Mouse (Mus musculus) megakaryocyte, embryonic 14.5 days (primary cell): Measurements from ENCODE around the gene Garnl3. TPM values are rescaled to one million over a fixed set of nuclear protein-coding genes. Genes with fewer than 3 reads are reported as not detected.
A peak's percentile ranks its signal among the peaks of the same experiment; 100 is the strongest.

Experiments used
- H3K27me3 ChIP-seq: replicated peaks from 2 replicates; pipeline ENCODE3; 2012; ENCODE audit warnings: inconsistent platforms
- H3K36me3 ChIP-seq: replicated peaks from 2 replicates; pipeline ENCODE3; 2012; ENCODE audit warnings: low read length, inconsistent platforms, mixed read lengths
- H3K4me1 ChIP-seq: 2 replicates; pipeline ENCODE4 v1.6.1; 2012; ENCODE audit warnings: inconsistent platforms
- H3K4me3 ChIP-seq: replicated peaks from 2 replicates; pipeline ENCODE3; 2012; ENCODE audit warnings: moderate library complexity, mild to moderate bottlenecking, inconsistent platforms
- H3K9me3 ChIP-seq: 2 replicates; pipeline ENCODE4 v1.6.1; 2012; ENCODE audit warnings: inconsistent platforms
- FLI1 ChIP-seq: IDR thresholded peaks from 2 replicates; pipeline ENCODE4 v1.6.1; 2012; ENCODE audit warnings: low read length, inconsistent platforms, mixed read lengths
- GATA1 ChIP-seq: IDR thresholded peaks from 3 replicates; pipeline ENCODE4 v1.6.1; 2012; ENCODE audit warnings: mixed read lengths, low read length, inconsistent platforms, borderline replicate concordance
- polyA plus RNA-seq: library from polyadenylated mRNA; stranded (reverse); fragments of >175 nt; gene quantifications from 2 replicates; pipeline ENCODE4 v1.2.3, GENCODE M21; 2012; ENCODE audit warnings: low replicate concordance; ENCODE audit not compliant: insufficient read depth

Gene Garnl3
- polyA plus RNA-seq, 1 experiment: 0.06 TPM

- Histone ChIP-seq H3K4me1 (peaks cover 30% of the 10 kb centered on the region), H3K36me3 (peaks cover 3% of the 10 kb centered on the region), H3K4me3 (peak within 1 kb of the TSS; percentile 95), H3K27me3 (peaks cover 24% of the 10 kb centered on the region), H3K9me3 (no peaks in the 10 kb centered on the region)
- no peak for TF ChIP-seq FLI1
- no peak for TF ChIP-seq GATA1
These were observed 149.7 kb downstream of the Garnl3 start, which contains the start of gene Slc2a8 for GRCm38 (mm10) chr2:32981725-32982271. Gene Slc2a8 (minus strand): TSS chr2:32982083.

GRCm38 (mm10) chr2:32981281-32981680 is 150.2 kb downstream of the Garnl3 start:
- Histone ChIP-seq H3K9me3 (no peaks in the 10 kb centered on the region), H3K4me3 (peak overlapping the region; percentile 95), H3K27me3 (peaks cover 19% of the 10 kb centered on the region), H3K36me3 (peaks cover 6% of the 10 kb centered on the region), H3K4me1 (peaks cover 30% of the 10 kb centered on the region)
- TF ChIP-seq FLI1: no peak
- TF ChIP-seq GATA1: no peak

- H3K4me1 ChIP-seq: peaks cover 39% of the 10 kb centered on the region
- TF ChIP-seq FLI1 (no peak), GATA1 (no peak)
These were observed 151.8 kb downstream of the Garnl3 start for GRCm38 (mm10) chr2:32979675-32980074.

GRCm38 (mm10) chr2:32978675-32979074 is 152.8 kb downstream of the Garnl3 start:
- Histone ChIP-seq H3K4me1 (peaks cover 37% of the 10 kb centered on the region), H3K4me3 (no peak overlapping the region), H3K27me3 (peaks cover 7% of the 10 kb centered on the region), H3K36me3 (peaks cover 32% of the 10 kb centered on the region), H3K9me3 (no peaks in the 10 kb centered on the region)
- TF ChIP-seq GATA1 (no peak), FLI1 (no peak)

More at GRCm38 (mm10) chr2:32979675-32980074, 151.8 kb downstream of the Garnl3 start:
- Histone ChIP-seq H3K4me3 (no peak overlapping the region), H3K9me3 (no peaks in the 10 kb centered on the region), H3K36me3 (peaks cover 22% of the 10 kb centered on the region), H3K27me3 (peaks cover 13% of the 10 kb centered on the region)

GRCm38 (mm10) chr2:32977114-32977513 is 154.3 kb downstream of the Garnl3 start:
- no peak overlapping the region for H3K4me3 ChIP-seq
- H3K9me3 ChIP-seq: no peaks in the 10 kb centered on the region
- H3K4me1 ChIP-seq: peaks cover 27% of the 10 kb centered on the region

GRCm38 (mm10) chr2:32974216-32974615 is 157.2 kb downstream of the Garnl3 start:
- Histone ChIP-seq H3K4me3 (no peak overlapping the region), H3K9me3 (no peaks in the 10 kb centered on the region), H3K27me3 (no peaks in the 10 kb centered on the region), H3K36me3 (peaks cover 46% of the 10 kb centered on the region), H3K4me1 (peaks cover 31% of the 10 kb centered on the region)
- TF ChIP-seq GATA1 (no peak), FLI1 (no peak)

More at GRCm38 (mm10) chr2:32977114-32977513, 154.3 kb downstream of the Garnl3 start:
- no peak for TF ChIP-seq FLI1
- no peak for TF ChIP-seq GATA1
- peaks cover 46% of the 10 kb centered on the region for H3K36me3 ChIP-seq
- peaks cover 5% of the 10 kb centered on the region for H3K27me3 ChIP-seq

GRCm38 (mm10) chr2:32971235-32971634 is 160.2 kb downstream of the Garnl3 start:
- Histone ChIP-seq H3K9me3 (no peaks in the 10 kb centered on the region), H3K36me3 (peaks cover 39% of the 10 kb centered on the region), H3K27me3 (no peaks in the 10 kb centered on the region), H3K4me3 (no peak overlapping the region), H3K4me1 (peaks cover 53% of the 10 kb centered on the region)
- TF ChIP-seq GATA1 (no peak), FLI1 (no peak)

- Histone ChIP-seq H3K4me1 (peaks cover 59% of the 10 kb centered on the region), H3K9me3 (no peaks in the 10 kb centered on the region), H3K36me3 (peaks cover 28% of the 10 kb centered on the region), H3K27me3 (no peaks in the 10 kb centered on the region), H3K4me3 (peak overlapping the region; percentile 31)
- no peak for TF ChIP-seq GATA1
- TF ChIP-seq FLI1: no peak
These were observed 162.1 kb downstream of the Garnl3 start for GRCm38 (mm10) chr2:32969326-32969725.

- H3K36me3 ChIP-seq: peaks cover 28% of the 10 kb centered on the region
- no peak for TF ChIP-seq FLI1
- no peak for TF ChIP-seq GATA1
- no peaks in the 10 kb centered on the region for H3K9me3 ChIP-seq
- H3K27me3 ChIP-seq: no peaks in the 10 kb centered on the region
- H3K4me1 ChIP-seq: peaks cover 71% of the 10 kb centered on the region
- peak overlapping the region; percentile 94 for H3K4me3 ChIP-seq
These were observed 163.3 kb downstream of the Garnl3 start for GRCm38 (mm10) chr2:32968024-32968614.

GRCm38 (mm10) chr2:32966689-32967631 is 164.5 kb downstream of the Garnl3 start:
- Histone ChIP-seq H3K4me3 (peak overlapping the region; percentile 94), H3K4me1 (peaks cover 83% of the 10 kb centered on the region), H3K9me3 (no peaks in the 10 kb centered on the region), H3K36me3 (peaks cover 25% of the 10 kb centered on the region), H3K27me3 (no peaks in the 10 kb centered on the region)
- TF ChIP-seq GATA1: no peak
- peak; percentile 90; the same call in 1 of the 2 replicates for TF ChIP-seq FLI1
